In genomic region chr2:165792431-165793282, GRCm38 (mm10) we compare ENCODE assay signal across 11 mouse cellular contexts.
DNase-seq lines count a peak whose midpoint lies in the region; ATAC-seq lines count a peak whose summit lies in the region.
"Had no signal": no experiment of that assay in that cellular context is flagged by ENCODE, and none has a peak within 500 bp of the region (broad histone marks: within the 10 kb centered on the region; RNA-seq: fewer than 3 reads in every experiment).

No protein-coding gene starts in this region.

- no peak overlapping the region for H3K4me3 ChIP-seq in heart, embryonic 15.5 days
- no peak overlapping the region for H3K4me3 ChIP-seq in heart, embryonic 12.5 days
- H3K4me3 ChIP-seq: liver, embryonic 15.5 days had no signal

- peak overlapping the region; percentile 20; the same call in 1 of the 2 replicates for H3K27ac ChIP-seq in heart, embryonic 15.5 days
- no peak overlapping the region for H3K27ac ChIP-seq in heart, embryonic 12.5 days (ENCODE audit: poor library complexity, severe bottlenecking)
- H3K27ac ChIP-seq: liver, embryonic 15.5 days had no signal

- 65% methylated on average over 25 of the region's 25 CpGs for WGBS in heart, embryonic 15.5 days
- 72% methylated on average over 25 of the region's 25 CpGs for WGBS in heart, embryonic 12.5 days

- H3K9me3 ChIP-seq in heart, embryonic 15.5 days (replicated peaks) = no peaks in the 10 kb centered on the region
- no peaks in the 10 kb centered on the region for H3K9me3 ChIP-seq in heart, embryonic 12.5 days (replicated peaks)
- H3K9me3 ChIP-seq: liver, embryonic 15.5 days had no signal

- peak; percentile 44 to 57 for DNase-seq in thymus, adult 18-20 months
- no peak for DNase-seq in lung, adult 18-20 months
- DNase-seq in yolk sac, embryonic 10.5 days (ENCODE audit: low spot score) = no peak
- DNase-seq in cerebellum, adult 11-12 months = no peak
- DNase-seq: gastrocnemius, postnatal 25 days had no signal

- no peak overlapping the region for H3K4me2 ChIP-seq in heart, embryonic 15.5 days
- no peak overlapping the region for H3K4me2 ChIP-seq in heart, embryonic 12.5 days
- H3K4me2 ChIP-seq: liver, embryonic 15.5 days had no signal

- no peak for ATAC-seq in heart, embryonic 15.5 days (replicated peaks; ENCODE audit: insufficient number of reproducible peaks, insufficient read depth, low FRiP score, low read depth)
- ATAC-seq in heart, embryonic 12.5 days (ENCODE audit: insufficient number of reproducible peaks, low FRiP score) = no peak; the same call in 1 of the 2 replicates
- peak; percentile 64 for ATAC-seq in CD4-positive, CD25-positive, alpha-beta regulatory T cell, adult 4 months
- peak; percentile 17; the same call in 1 of the 2 replicates for ATAC-seq in common myeloid progenitor, adult 5-6 weeks (replicated peaks; ENCODE audit: low read depth, poor library complexity, severe bottlenecking)
- ATAC-seq: forebrain, embryonic 14.5 days had no signal

- no peak overlapping the region for H3K9ac ChIP-seq in heart, embryonic 15.5 days
- H3K9ac ChIP-seq in heart, embryonic 12.5 days = no peak overlapping the region
- H3K9ac ChIP-seq: liver, embryonic 15.5 days had no signal

- H3K4me1 ChIP-seq in heart, embryonic 15.5 days (replicated peaks) = peaks cover 24% of the 10 kb centered on the region
- peaks cover 38% of the 10 kb centered on the region for H3K4me1 ChIP-seq in heart, embryonic 12.5 days (replicated peaks)

- H3K36me3 ChIP-seq in heart, embryonic 15.5 days = peaks cover 76% of the 10 kb centered on the region
- H3K36me3 ChIP-seq in heart, embryonic 12.5 days = peaks cover 92% of the 10 kb centered on the region

- no peaks in the 10 kb centered on the region for H3K27me3 ChIP-seq in heart, embryonic 15.5 days
- H3K27me3 ChIP-seq in heart, embryonic 12.5 days (replicated peaks) = no peaks in the 10 kb centered on the region
- H3K27me3 ChIP-seq: liver, embryonic 15.5 days had no signal

Comparison
In these comparisons a context has a peak if more than half of its experiments do, and no peak if none do; other contexts are left out.
1. ATAC-seq: peak in CD4-positive, CD25-positive, alpha-beta regulatory T cell, adult 4 months (single experiment) and common myeloid progenitor, adult 5-6 weeks (single experiment); none in heart, embryonic 15.5 days (single experiment) and heart, embryonic 12.5 days (single experiment).
2. DNase-seq: peak in thymus, adult 18-20 months (2 of 2); none in lung, adult 18-20 months (0 of 2), yolk sac, embryonic 10.5 days (single experiment) and cerebellum, adult 11-12 months (single experiment).